Mouse (Mus musculus): Measurements from ENCODE around the gene Eif5b. TPM values are rescaled to one million over a fixed set of nuclear protein-coding genes. Genes with fewer than 3 reads are reported as not detected.
"Not testable (repeated sequence)": the region's sequence is repeated elsewhere in the genome, so short reads cannot be mapped to it uniquely, and the experiment has no call there.

Gene Eif5b
- polyA plus RNA-seq, 1 experiment: 56.2 TPM

DNA sequence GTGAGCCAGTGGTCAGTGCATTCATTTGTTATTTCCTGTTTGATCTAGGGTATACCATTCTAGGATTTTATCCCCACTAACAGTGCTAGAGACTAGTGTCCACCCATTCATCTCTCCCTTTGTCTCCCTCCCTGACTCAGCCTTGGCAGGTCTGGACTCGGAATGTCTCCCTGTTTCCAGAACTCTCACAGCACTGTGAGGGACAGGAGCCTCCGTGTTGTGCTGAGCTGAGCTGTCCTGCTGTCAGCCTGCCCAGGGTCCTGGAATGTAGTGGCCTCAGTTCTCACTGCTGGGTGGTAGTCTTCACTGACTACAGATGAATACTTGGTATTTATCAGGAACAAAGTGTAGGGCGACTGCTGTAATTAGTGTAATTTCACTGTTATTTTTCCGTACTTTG is 37.7 kb downstream of the Eif5b start:
- H3K4me3 ChIP-seq (ENCODE audit: insufficient read depth, low read length): no peak overlapping the region
- H3K27ac ChIP-seq (ENCODE audit: insufficient read depth, low read length): no peak overlapping the region
- TF ChIP-seq POLR2A (IDR thresholded peaks at IDR 0.05; ENCODE audit: low read depth, low read length): no peak
- TF ChIP-seq CTCF (IDR thresholded peaks at IDR 0.05; ENCODE audit: borderline replicate concordance, insufficient read depth, low read length): no peak
- no peaks in the 10 kb centered on the region for H3K4me1 ChIP-seq (ENCODE audit: control insufficient read depth, insufficient read depth, low read length)

DNA sequence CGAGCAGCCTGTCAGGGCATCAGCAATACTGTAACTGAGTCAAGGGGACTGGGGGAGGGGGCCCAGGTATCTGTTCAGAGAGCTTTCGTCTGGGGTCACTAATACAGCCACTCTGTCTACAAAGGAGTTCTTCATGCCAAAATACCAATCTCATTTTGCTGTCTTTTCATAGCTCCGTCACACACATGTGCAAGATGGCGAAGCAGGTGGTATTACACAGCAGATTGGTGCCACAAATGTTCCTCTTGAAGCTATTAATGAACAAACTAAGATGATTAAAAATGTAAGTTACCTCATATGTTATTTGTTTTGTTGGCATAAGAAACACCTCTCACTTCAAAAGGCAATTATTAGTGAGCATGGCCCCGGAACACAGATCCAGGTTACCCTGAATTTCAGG is 39.6 kb downstream of the Eif5b start:
- H3K27ac ChIP-seq (ENCODE audit: insufficient read depth, low read length): no peak overlapping the region
- H3K4me1 ChIP-seq (ENCODE audit: control insufficient read depth, insufficient read depth, low read length): no peaks in the 10 kb centered on the region
- H3K4me3 ChIP-seq (ENCODE audit: insufficient read depth, low read length): no peak overlapping the region
- TF ChIP-seq POLR2A (IDR thresholded peaks at IDR 0.05; ENCODE audit: low read depth, low read length): no peak
- no peak for TF ChIP-seq CTCF (IDR thresholded peaks at IDR 0.05; ENCODE audit: borderline replicate concordance, insufficient read depth, low read length)

DNA sequence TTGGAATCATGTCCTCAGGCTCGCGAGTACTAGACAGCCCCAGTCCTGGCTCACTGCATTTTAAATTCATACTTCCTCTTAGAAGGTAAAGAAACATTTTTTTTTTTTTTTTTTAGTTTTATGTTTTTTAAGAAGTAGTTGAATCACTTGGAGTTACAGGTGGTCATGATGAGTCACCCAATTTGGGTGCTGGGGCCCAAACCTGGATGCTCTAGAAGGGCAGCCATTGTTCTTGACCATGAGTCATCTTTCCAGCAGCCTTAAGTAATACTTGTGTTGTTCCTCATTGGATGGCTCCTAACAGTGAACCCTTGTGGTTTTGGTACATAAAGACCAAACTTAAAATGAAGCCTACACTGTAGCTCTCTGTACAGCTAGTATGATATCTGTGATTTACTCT is 41.1 kb downstream of the Eif5b start:
- no peak for TF ChIP-seq CTCF (IDR thresholded peaks at IDR 0.05; ENCODE audit: borderline replicate concordance, insufficient read depth, low read length)
- no peak for TF ChIP-seq POLR2A (IDR thresholded peaks at IDR 0.05; ENCODE audit: low read depth, low read length)
- Histone ChIP-seq H3K4me3 (ENCODE audit: insufficient read depth, low read length) (no peak overlapping the region), H3K4me1 (ENCODE audit: control insufficient read depth, insufficient read depth, low read length) (no peaks in the 10 kb centered on the region), H3K27ac (ENCODE audit: insufficient read depth, low read length) (0 out of 2 replicates have a peak overlapping the region, but pooled peaks have one; percentile 8)

DNA sequence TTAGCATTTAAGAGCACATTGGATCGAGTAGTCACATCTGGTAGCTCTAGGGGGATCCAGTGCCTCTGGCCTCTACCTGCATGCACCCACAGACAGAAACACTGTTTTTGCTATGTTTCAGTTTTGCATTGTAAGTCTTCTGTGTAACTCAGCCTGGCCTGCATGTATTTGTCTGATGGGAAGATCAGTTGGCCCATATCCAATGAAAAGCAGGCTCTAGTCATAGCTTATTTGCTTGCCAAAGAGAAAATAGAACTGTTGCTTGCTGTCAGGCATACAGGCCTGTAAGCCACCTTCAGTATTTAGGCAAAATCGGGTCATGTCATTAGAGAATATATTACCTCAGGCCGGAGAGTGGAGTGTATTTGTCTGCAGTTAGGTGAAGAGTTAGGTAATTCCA is 50.3 kb downstream of the Eif5b start:
- no peak overlapping the region for H3K4me3 ChIP-seq (ENCODE audit: insufficient read depth, low read length)
- H3K27ac ChIP-seq (ENCODE audit: insufficient read depth, low read length): no peak overlapping the region
- TF ChIP-seq POLR2A (IDR thresholded peaks at IDR 0.05; ENCODE audit: low read depth, low read length) (no peak), CTCF (IDR thresholded peaks at IDR 0.05; ENCODE audit: borderline replicate concordance, insufficient read depth, low read length) (no peak)
- H3K4me1 ChIP-seq (ENCODE audit: control insufficient read depth, insufficient read depth, low read length): no peaks in the 10 kb centered on the region

DNA sequence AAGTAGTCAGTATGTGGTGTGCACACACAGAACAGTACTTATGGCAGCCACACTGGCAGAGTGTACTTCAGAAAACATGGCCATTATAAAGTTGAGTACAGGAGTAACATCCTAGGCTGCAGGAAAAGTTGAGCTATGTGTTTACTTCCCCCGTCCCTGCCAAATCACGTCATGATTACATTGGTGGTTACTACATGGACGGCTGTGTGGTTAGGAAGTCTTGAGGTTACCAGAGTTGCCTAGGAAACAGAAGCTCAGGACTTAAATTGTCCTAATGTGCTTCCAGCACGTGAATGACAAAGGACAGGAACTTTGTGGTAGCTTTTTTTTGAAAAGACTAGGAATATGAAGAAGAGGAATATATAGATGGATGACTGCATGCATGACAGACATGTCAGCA is 51.8 kb downstream of the Eif5b start:
- no peak for TF ChIP-seq CTCF (IDR thresholded peaks at IDR 0.05; ENCODE audit: borderline replicate concordance, insufficient read depth, low read length)
- 0 out of 2 replicates have a peak, but pooled peaks have one; percentile 9 for TF ChIP-seq POLR2A (IDR thresholded peaks at IDR 0.05; ENCODE audit: low read depth, low read length)
- H3K27ac ChIP-seq (ENCODE audit: insufficient read depth, low read length): no peak overlapping the region

GRCm38 (mm10) chr1:38055176-38055575 is 57.4 kb downstream of the Eif5b start:
- no peak overlapping the region for H3K4me3 ChIP-seq (ENCODE audit: insufficient read depth, low read length)
- TF ChIP-seq POLR2A (IDR thresholded peaks at IDR 0.05; ENCODE audit: low read depth, low read length) (no peak), CTCF (IDR thresholded peaks at IDR 0.05; ENCODE audit: borderline replicate concordance, insufficient read depth, low read length) (no peak)
- H3K27ac ChIP-seq (ENCODE audit: insufficient read depth, low read length): no peak overlapping the region
- H3K4me1 ChIP-seq (ENCODE audit: control insufficient read depth, insufficient read depth, low read length): no peaks in the 10 kb centered on the region

More for the DNA sequence above, 51.8 kb downstream of the Eif5b start:
- no peaks in the 10 kb centered on the region for H3K4me1 ChIP-seq (ENCODE audit: control insufficient read depth, insufficient read depth, low read length)
- H3K4me3 ChIP-seq (ENCODE audit: insufficient read depth, low read length): no peak overlapping the region

- no peaks in the 10 kb centered on the region for H3K4me1 ChIP-seq (ENCODE audit: control insufficient read depth, insufficient read depth, low read length)
- TF ChIP-seq CTCF (IDR thresholded peaks at IDR 0.05; ENCODE audit: borderline replicate concordance, insufficient read depth, low read length) (no peak), POLR2A (IDR thresholded peaks at IDR 0.05; ENCODE audit: low read depth, low read length) (no peak)
- no peak overlapping the region for H3K27ac ChIP-seq (ENCODE audit: insufficient read depth, low read length)
- no peak overlapping the region for H3K4me3 ChIP-seq (ENCODE audit: insufficient read depth, low read length)
These were observed 60.6 kb downstream of the Eif5b start for GRCm38 (mm10) chr1:38058417-38058816.

GRCm38 (mm10) chr1:38062156-38062555 is 64.3 kb downstream of the Eif5b start:
- H3K4me1 ChIP-seq (ENCODE audit: control insufficient read depth, insufficient read depth, low read length); H3K4me3 ChIP-seq (ENCODE audit: insufficient read depth, low read length); H3K27ac ChIP-seq (ENCODE audit: insufficient read depth, low read length): not testable (repeated sequence)

GRCm38 (mm10) chr1:38067276-38067675 is 69.5 kb downstream of the Eif5b start:
- Histone ChIP-seq H3K27ac (ENCODE audit: insufficient read depth, low read length) (no peak overlapping the region), H3K4me1 (ENCODE audit: control insufficient read depth, insufficient read depth, low read length) (no peaks in the 10 kb centered on the region), H3K4me3 (ENCODE audit: insufficient read depth, low read length) (no peak overlapping the region)
- TF ChIP-seq POLR2A (IDR thresholded peaks at IDR 0.05; ENCODE audit: low read depth, low read length) (no peak), CTCF (IDR thresholded peaks at IDR 0.05; ENCODE audit: borderline replicate concordance, insufficient read depth, low read length) (no peak)

- H3K4me1 ChIP-seq (ENCODE audit: control insufficient read depth, insufficient read depth, low read length): no peaks in the 10 kb centered on the region
- TF ChIP-seq CTCF (IDR thresholded peaks at IDR 0.05; ENCODE audit: borderline replicate concordance, insufficient read depth, low read length): no peak
- TF ChIP-seq POLR2A (IDR thresholded peaks at IDR 0.05; ENCODE audit: low read depth, low read length): no peak
- no peak overlapping the region for H3K4me3 ChIP-seq (ENCODE audit: insufficient read depth, low read length)
- H3K27ac ChIP-seq (ENCODE audit: insufficient read depth, low read length): no peak overlapping the region
These were observed 73.5 kb downstream of the Eif5b start for GRCm38 (mm10) chr1:38071326-38071725.

GRCm38 (mm10) chr1:38081316-38081715 is 83.5 kb downstream of the Eif5b start:
- peaks cover 5% of the 10 kb centered on the region for H3K4me1 ChIP-seq (ENCODE audit: control insufficient read depth, insufficient read depth, low read length)
- TF ChIP-seq POLR2A (IDR thresholded peaks at IDR 0.05; ENCODE audit: low read depth, low read length) (no peak), CTCF (IDR thresholded peaks at IDR 0.05; ENCODE audit: borderline replicate concordance, insufficient read depth, low read length) (no peak)
- no peak overlapping the region for H3K27ac ChIP-seq (ENCODE audit: insufficient read depth, low read length)
- no peak overlapping the region for H3K4me3 ChIP-seq (ENCODE audit: insufficient read depth, low read length)

Measured in embryonic fibroblast, embryonic 13.5 days (primary cell).